Mouse (Mus musculus) R1 (cell line): ENCODE results near the gene St6galnac6.
A peak's percentile ranks its signal among the peaks of the same experiment; 100 is the strongest.

Experiments
- DNase-seq: peaks from one replicate; pipeline ENCODE4 v3.0.0-alpha.2; 2018; ENCODE audit warnings: low read depth, low spot score

Gene St6galnac6

GRCm38 (mm10) chr2:32599409-32599808 is at the start of gene St6galnac6:
St6galnac6 (plus strand) TSS chr2:32599709.
- no peak for DNase-seq

- DNase-seq, result no peak
These were observed 49.7 kb upstream of the St6galnac6 start for GRCm38 (mm10) chr2:32549764-32550163.

GRCm38 (mm10) chr2:32551236-32551635 is 48.3 kb upstream of the St6galnac6 start:
- DNase-seq, result no peak

- DNase-seq, result no peak
These were observed 45.8 kb upstream of the St6galnac6 start for GRCm38 (mm10) chr2:32553592-32554148.

- DNase-seq, result peak; percentile 79
These were observed 44.0 kb upstream of the St6galnac6 start for GRCm38 (mm10) chr2:32555484-32555883.

- no peak for DNase-seq
These were observed 43.5 kb upstream of the St6galnac6 start for GRCm38 (mm10) chr2:32556019-32556418.

GRCm38 (mm10) chr2:32559570-32559969 is 39.9 kb upstream of the St6galnac6 start:
- no peak for DNase-seq

- peak; percentile 83 for DNase-seq
These were observed 32.9 kb upstream of the St6galnac6 start for GRCm38 (mm10) chr2:32566536-32567063.

- DNase-seq, result no peak
These were observed 31.4 kb upstream of the St6galnac6 start for GRCm38 (mm10) chr2:32568149-32568548.

- DNase-seq, result no peak
These were observed 30.6 kb upstream of the St6galnac6 start for GRCm38 (mm10) chr2:32568941-32569340.

GRCm38 (mm10) chr2:32570698-32571494 is 28.6 kb upstream of the St6galnac6 start, which contains the start of gene Dpm2:
Dpm2 (plus strand) TSS chr2:32570858.
- peak; percentile 97 for DNase-seq

GRCm38 (mm10) chr2:32572196-32572595 is 27.3 kb upstream of the St6galnac6 start:
- DNase-seq, result no peak

GRCm38 (mm10) chr2:32574497-32574896 is 25.0 kb upstream of the St6galnac6 start, which contains the start of gene Pip5kl1:
Pip5kl1 (plus strand) TSS chr2:32574797.
- DNase-seq, result no peak

GRCm38 (mm10) chr2:32574901-32575585 is 24.5 kb upstream of the St6galnac6 start:
- DNase-seq, result peak; percentile 81

- peak; percentile 88 for DNase-seq
These were observed 23.8 kb upstream of the St6galnac6 start, which contains the start of gene 9430097D07Rik for GRCm38 (mm10) chr2:32575586-32576160. 9430097D07Rik (minus strand) TSS chr2:32575684.

GRCm38 (mm10) chr2:32576532-32576931 is 23.0 kb upstream of the St6galnac6 start:
- no peak for DNase-seq

GRCm38 (mm10) chr2:32578146-32579046 is 21.1 kb upstream of the St6galnac6 start:
- no peak for DNase-seq

GRCm38 (mm10) chr2:32581450-32582095 is 17.9 kb upstream of the St6galnac6 start:
- DNase-seq, result peak; percentile 89

- DNase-seq, result peak; percentile 92
These were observed 16.4 kb upstream of the St6galnac6 start for GRCm38 (mm10) chr2:32582830-32583799.
